Mouse (Mus musculus): ENCODE data around the gene Gss.

The Gss gene

GRCm38 (mm10) chr2:155616971-155617370, 24.4 kb upstream of the Gss start:
- 66% methylated on average over 6 of the region's 6 CpGs for WGBS

- 82% methylated on average over 8 of the region's 8 CpGs for WGBS
Measured at GRCm38 (mm10) chr2:155613953-155614352, 21.3 kb upstream of the Gss start.

- 12% methylated on average over 20 of the region's 20 CpGs for WGBS
Measured at GRCm38 (mm10) chr2:155613326-155613755, 20.7 kb upstream of the Gss start.

- 86% methylated on average over 9 of the region's 9 CpGs for WGBS
Measured at GRCm38 (mm10) chr2:155611834-155612550, 19.4 kb upstream of the Gss start.

GRCm38 (mm10) chr2:155610978-155611377, 18.4 kb upstream of the Gss start, which contains the start of gene Myh7b:
Gene Myh7b (plus strand): TSS chr2:155611212.
- WGBS = 56% methylated on average over 4 of the region's 4 CpGs

- WGBS = 68% methylated on average over 4 of the region's 4 CpGs
Measured at GRCm38 (mm10) chr2:155606360-155606759, 13.8 kb upstream of the Gss start.

GRCm38 (mm10) chr2:155605236-155605589, 12.6 kb upstream of the Gss start:
- 89% methylated on average over 4 of the region's 4 CpGs for whole genome bisulfite sequencing

GRCm38 (mm10) chr2:155604560-155605235, 12.1 kb upstream of the Gss start:
- 67% methylated on average over 10 of the region's 10 CpGs for WGBS

GRCm38 (mm10) chr2:155603707-155604106, 11.1 kb upstream of the Gss start:
- WGBS = 79% methylated on average over 3 of the region's 3 CpGs

GRCm38 (mm10) chr2:155595516-155595915, 2.9 kb upstream of the Gss start:
- WGBS = 81% methylated on average over 6 of the region's 6 CpGs

- under 1% methylated on average over 9 of the region's 9 CpGs for WGBS
Measured at GRCm38 (mm10) chr2:155592854-155593283, 259 bp upstream of the Gss start.

- 3% methylated on average over 6 of the region's 6 CpGs for WGBS
Measured at GRCm38 (mm10) chr2:155591676-155592075, 934 bp downstream of the Gss start.

GRCm38 (mm10) chr2:155590876-155591275, 1.7 kb downstream of the Gss start:
- 83% methylated on average over 2 of the region's 2 CpGs for WGBS

- WGBS = 50% methylated on average over 6 of the region's 6 CpGs
Measured at GRCm38 (mm10) chr2:155589521-155589920, 3.1 kb downstream of the Gss start.

GRCm38 (mm10) chr2:155588136-155588535, 4.5 kb downstream of the Gss start:
- 65% methylated on average over 3 of the region's 3 CpGs for WGBS

- WGBS = 61% methylated on average over 10 of the region's 10 CpGs
Measured at GRCm38 (mm10) chr2:155585486-155585885, 7.1 kb downstream of the Gss start.

GRCm38 (mm10) chr2:155585082-155585481, 7.5 kb downstream of the Gss start:
- 83% methylated on average over 9 of the region's 9 CpGs for WGBS

GRCm38 (mm10) chr2:155583927-155584530, 8.6 kb downstream of the Gss start:
- whole genome bisulfite sequencing = 43% methylated on average over 5 of the region's 5 CpGs

GRCm38 (mm10) chr2:155582996-155583395, 9.6 kb downstream of the Gss start:
- 92% methylated on average over 5 of the region's 5 CpGs for WGBS

- 87% methylated on average over 4 of the region's 4 CpGs for WGBS
Measured at GRCm38 (mm10) chr2:155582384-155582995, 10.1 kb downstream of the Gss start.

- WGBS = 90% methylated on average over 3 of the region's 3 CpGs
Measured at GRCm38 (mm10) chr2:155580331-155580730, 12.3 kb downstream of the Gss start.

GRCm38 (mm10) chr2:155576656-155577055, 16.0 kb downstream of the Gss start:
- 92% methylated on average over 9 of the region's 9 CpGs for WGBS
